Mouse (Mus musculus) adrenal gland, postnatal 4 days (tissue): ENCODE measurements at regions not wholly inside any gene's neighbourhood (a gene's known extent, or its start where the extent isn't known, plus 50 kb on each side); places are given as distances from the start of the nearest gene placed in this dataset.

Experiments
- DNase-seq, 2 experiments: peaks; one replicate each; pipeline ENCODE4 v3.0.0; 2021 to 2022; ENCODE audit warnings: low spot score in 2 of 2, mixed read lengths in 2 of 2

DNA sequence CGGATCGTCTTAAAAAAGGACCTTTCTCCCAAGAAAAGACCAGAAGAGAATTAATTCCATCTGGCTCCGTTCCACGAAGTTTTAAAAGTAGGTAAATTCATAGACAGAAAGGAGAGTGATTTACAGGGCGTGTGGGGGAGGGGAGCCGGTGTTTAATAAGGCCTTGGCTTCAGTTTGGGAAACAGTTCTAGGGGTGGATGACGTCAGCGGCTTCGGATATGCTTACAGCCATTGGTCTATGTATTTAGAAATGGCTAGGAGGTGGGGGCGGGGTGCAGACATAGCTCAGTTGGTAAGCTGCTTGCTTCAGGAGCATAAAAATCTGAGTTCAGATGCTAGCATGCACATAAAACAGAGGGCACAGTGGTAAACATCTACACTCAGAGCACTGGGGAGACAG is 127.0 kb downstream of the Gadd45g start:
- no peak for DNase-seq

DNA sequence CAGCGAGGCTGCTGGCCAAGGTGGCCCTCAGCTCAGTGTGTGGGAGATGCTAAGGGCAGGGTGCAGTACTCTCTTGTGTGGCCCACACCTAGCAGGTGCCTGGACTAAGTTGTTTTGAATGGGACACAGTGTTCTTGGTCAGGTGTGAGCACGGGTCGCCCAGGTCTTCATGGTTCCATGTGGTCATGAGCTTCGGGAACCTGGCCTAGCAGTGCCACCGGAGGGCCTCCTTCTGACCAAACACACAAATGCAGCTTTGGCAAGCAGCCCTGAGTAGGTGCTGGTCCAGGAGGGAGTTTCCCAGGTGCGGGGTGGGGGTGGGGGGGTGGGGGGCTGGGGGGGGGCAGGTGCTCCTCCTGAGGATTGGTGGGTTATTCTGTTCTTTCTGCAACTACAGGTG is 127.6 kb downstream of the Gadd45g start:
- no peak for DNase-seq

DNA sequence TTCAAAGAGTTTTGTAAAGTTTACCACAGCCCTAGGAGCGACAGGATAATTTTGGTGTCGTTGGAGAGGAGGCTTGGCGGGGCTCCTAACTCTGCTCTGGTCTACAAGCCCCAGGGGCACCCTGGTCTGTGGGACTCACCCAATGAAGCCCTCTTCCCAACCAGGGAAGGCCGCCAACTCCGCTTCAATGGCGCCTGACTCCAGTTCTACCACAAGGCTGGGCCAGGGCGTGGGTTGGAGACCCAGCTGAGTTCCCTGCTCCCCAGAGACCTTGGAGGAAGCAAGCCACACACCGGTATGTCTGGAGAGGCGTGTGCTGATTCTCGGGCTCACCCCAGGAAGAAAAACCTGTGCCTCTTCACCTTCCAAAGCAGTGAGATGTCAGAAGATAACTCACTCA is 128.9 kb downstream of the Gadd45g start:
- no peak for DNase-seq

DNA sequence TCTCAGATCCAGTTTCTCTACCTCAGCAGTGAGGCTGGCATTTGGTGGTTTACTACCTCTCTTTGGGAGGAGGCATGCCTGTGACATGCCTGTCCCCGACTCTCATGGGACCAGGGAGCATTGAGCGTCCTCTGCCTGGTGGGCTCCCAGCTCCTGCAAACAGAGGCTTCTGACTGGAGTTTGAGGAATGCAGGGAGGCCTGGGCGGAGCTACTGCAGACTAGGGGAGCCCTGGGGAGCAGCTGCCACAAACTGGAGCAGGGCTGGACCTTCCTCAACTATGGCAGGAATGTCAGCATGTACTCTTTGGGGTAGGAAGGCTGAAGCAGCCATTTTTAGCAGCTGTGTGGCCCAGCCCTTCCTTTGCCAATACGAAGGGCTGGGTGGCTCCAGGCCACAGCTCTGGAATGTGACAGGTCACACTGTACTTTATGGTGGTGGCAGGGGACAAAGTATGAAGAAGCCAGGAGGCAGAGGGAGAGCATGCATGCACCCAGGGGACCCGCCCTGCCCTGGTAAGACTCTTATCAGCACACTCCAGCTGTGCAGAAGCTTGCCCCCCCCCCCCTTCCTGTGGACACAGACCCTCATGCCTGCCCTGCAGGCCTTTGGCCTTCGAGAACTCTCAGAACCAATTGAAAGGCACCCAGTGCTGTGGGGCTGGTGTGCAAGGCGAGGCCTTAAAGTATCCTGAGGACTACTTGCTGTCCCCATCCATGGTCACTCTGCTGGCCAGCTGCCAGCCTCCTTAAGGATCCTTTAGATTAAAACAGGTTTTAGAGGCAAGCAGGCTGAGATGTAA is 129.5 kb downstream of the Gadd45g start:
- DNase-seq = no peak

DNA sequence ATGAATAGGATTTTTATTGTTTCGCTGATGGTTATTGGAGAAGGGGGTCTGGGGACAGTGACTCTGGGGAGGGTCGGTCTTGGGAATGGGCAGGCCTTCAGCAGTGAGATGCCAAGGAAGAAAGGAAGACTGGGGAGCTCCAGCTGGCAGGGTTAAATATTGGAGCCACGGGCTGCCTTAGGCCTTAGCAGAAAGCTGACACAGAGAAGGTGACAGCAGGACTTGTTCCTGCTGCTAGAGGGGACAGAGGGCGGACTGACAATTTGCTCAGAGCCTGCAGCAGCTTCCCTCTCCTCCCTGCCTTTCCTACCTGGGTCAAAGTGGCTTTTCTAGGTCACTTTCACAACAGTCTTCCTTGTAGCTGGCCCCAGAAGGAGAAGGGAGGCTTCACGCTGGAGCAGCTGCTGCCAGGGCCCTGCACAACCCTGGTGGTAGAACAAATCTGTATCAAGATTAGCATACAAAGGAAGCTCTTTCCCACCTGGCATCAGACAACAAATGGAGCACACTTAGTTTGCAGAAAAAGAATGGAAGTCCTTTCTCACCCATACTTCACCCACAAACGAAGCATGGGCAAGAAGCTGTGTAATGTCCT is 130.2 kb downstream of the Gadd45g start:
- DNase-seq = no peak

- no peak for DNase-seq
These were observed 133.0 kb downstream of the Gadd45g start for GRCm38 (mm10) chr13:51979301-51979977.

- no peak for DNase-seq
These were observed 133.9 kb downstream of the Gadd45g start for GRCm38 (mm10) chr13:51980344-51980743.

- DNase-seq = no peak
These were observed 136.5 kb downstream of the Gadd45g start for GRCm38 (mm10) chr13:51983002-51983401.

GRCm38 (mm10) chr13:51983575-51983974 is 137.1 kb downstream of the Gadd45g start:
- DNase-seq = no peak

GRCm38 (mm10) chr13:51991339-51991738 is 144.9 kb downstream of the Gadd45g start:
- no peak for DNase-seq

DNA sequence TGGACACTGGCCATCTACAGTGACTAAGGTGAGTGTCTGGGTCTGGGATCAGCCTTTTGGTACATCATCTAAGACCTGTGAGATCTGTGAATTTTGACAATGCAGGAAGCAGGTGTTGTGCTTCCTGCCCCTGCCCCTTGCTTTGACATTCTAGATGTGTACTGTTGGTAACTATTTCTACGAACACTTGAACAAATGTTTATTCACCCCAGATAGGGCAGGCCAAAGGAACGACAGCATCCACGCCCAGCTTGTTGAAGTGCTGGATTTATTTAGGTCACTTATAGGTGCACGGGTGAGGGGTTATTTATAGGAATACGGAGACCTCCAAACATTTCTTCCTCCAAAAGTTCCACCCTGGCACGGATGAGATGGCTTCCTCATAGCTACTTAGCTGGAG is 146.4 kb downstream of the Gadd45g start:
- no peak for DNase-seq

DNA sequence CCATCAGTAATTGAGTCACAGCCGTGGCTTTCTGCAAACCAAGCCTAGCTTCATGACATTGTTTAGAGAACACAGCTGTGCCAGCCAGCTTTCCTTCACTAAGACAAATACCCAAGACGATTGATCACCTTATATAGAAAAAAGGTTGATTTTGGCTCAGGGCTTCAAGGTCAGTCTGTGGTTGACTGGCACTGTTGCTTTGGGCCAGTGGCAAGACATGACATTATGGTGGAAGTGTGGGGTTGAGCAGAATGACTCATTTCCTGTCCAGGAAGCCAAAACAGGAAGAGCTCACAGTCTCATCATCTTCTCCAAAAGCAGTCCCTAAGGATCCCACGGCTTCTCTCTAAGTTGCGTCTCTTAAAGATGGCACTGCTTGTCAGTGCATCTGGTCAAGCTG is 149.7 kb downstream of the Gadd45g start:
- DNase-seq = no peak

- no peak for DNase-seq
These were observed 152.1 kb downstream of the Gadd45g start for GRCm38 (mm10) chr13:51998542-51998941.

DNA sequence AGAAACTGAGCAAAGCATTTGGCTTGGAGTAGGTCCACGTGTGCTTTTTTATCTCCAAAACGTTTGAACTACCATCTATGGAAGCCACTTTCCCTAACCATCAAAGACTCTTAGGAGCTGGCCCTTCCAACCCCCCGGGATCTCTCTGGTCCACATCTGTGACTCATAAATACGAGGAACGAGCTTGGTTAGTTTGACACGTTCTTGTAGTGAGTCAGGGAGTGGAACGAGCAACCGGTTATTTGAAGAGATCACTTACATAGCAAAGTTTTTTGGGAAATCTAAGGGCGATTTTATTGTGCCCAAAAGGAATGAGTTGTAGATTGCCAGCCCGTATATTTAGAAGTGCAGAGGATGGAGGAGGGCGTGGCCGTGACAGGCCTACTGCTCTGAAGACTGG is 155.3 kb downstream of the Gadd45g start:
- DNase-seq = no peak

- DNase-seq = no peak
These were observed 157.6 kb downstream of the Gadd45g start for GRCm38 (mm10) chr13:52003946-52004539.

DNA sequence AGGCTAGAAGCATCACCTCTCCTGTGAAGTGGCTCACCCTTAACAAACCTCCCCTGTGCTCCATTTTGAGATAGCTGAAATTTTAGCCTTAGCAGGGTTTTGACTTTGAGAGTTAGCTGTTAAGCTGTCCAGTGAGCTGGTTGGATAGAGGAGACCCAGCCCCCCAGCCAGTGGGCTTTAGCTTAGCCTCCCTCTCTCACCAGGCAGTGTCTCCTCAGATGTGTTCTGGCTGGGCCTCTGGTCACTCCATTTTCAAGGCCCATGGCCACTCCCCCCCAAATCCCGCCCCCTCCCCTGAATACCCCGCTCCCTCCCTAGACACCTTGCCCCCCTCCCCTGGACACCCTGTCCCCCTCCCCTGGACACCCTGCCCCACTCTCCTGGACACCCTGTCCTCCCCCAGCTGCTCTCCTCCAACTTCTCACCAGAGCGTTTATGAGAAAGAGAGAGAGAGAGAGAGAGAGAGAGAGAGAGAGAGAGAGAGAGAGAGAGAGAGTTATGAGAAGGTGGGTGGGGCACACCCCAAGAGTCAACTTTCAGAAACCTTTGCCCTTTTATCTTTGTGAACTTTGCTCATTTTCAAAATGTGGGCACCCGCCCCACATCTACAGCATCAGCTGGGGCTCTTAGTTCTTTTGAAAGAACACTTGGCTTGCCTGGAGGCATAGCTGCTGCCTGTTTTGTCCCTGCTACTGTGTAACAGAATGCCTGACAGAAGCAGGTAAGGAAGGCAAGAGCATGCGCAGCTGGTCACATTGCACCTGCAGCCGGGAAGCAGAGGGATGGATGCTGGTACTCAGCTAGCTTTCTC is 161.3 kb downstream of the Gadd45g start:
- no peak for DNase-seq

DNA sequence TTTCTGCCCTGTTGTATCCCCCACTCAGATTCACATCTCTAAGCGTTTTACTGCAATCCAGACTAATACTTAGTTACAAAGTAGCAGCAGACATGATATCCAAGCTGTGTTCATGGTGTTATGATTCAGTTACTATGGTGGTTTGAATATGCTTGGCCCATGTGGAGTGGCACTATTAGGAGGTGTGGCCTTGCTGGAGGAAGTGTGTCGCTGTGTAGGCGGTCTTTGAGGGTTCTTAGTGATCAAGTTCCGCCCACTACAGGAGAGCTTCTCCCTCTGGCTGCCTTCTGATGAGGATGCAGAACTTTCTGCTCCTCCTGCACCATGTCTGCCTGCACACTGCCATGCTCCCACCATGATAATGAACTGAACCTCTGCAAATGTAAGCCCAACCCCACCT is 162.8 kb downstream of the Gadd45g start:
- no peak for DNase-seq

- no peak for DNase-seq
These were observed 163.3 kb downstream of the Gadd45g start for GRCm38 (mm10) chr13:52009766-52010165.

- no peak for DNase-seq
These were observed 164.5 kb downstream of the Gadd45g start for GRCm38 (mm10) chr13:52011001-52011400.

DNA sequence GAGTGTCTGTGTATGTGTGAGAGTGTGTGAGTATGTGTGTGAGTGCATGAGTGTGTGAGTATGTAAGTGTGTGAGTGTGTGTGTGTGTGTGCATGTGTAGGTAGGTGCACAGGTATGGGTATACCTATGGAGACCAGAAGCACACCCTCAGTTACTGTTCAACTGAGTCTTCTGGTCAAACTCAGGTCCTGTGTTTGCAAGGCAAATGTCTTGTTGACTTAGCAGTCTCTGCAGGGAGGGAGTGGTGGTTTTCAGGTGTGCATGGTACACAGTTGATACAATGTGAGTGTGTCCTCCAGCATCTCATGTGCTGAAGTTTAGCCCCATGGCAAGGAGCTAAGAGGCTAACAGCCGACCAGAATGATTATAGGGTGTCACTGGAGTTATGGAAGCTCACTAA is 166.7 kb downstream of the Gadd45g start:
- DNase-seq = no peak

- no peak for DNase-seq
These were observed 167.3 kb downstream of the Gadd45g start for GRCm38 (mm10) chr13:52013757-52014156.
